Mouse (Mus musculus): ENCODE data around the gene Obsl1. TPM values are rescaled to one million over a fixed set of nuclear protein-coding genes. Genes with fewer than 3 reads are reported as not detected.

The Obsl1 gene
- total and polyA plus RNA-seq, 2 experiments from 2014 or later = 23.9 to 52.4 TPM

- Histone ChIP-seq H3K4me3 (ENCODE audit: low read length) (peak overlapping the region; percentile 76; the same call in 1 of the 2 replicates), H3K4me1 (ENCODE audit: insufficient read depth, low read length) (peaks cover 9% of the 10 kb centered on the region), H3K4me2 (ENCODE audit: low read depth, low read length) (peak overlapping the region; percentile 81), H3K27ac (no peak overlapping the region; the same call in 1 of the 2 replicates), H3K27me3 (ENCODE audit: insufficient read depth, low read length) (no peaks in the 10 kb centered on the region), H3K9ac (replicated peaks; ENCODE audit: low read length) (no peak overlapping the region), H3K9me3 (ENCODE audit: low read length) (no peaks in the 10 kb centered on the region), H3K36me3 (ENCODE audit: insufficient read depth, low read length) (no peaks in the 10 kb centered on the region; the same call in 1 of the 2 replicates)
- WGBS = 95% methylated on average over 13 of the region's 13 CpGs
- no peak for TF ChIP-seq CTCF (IDR thresholded peaks at IDR 0.05; ENCODE audit: low read depth)
- DNase-seq (ENCODE audit: low spot score) (no peak), ATAC-seq (no peak)
Measured at GRCm38 (mm10) chr1:75547351-75547750, 41.1 kb upstream of the Obsl1 start.

GRCm38 (mm10) chr1:75545965-75546956 is 40.0 kb upstream of the Obsl1 start, which contains the start of gene Slc4a3:
TSS of gene Slc4a3 (plus strand) at chr1:75546266.
- Histone ChIP-seq H3K36me3 (ENCODE audit: insufficient read depth, low read length) (no peaks in the 10 kb centered on the region), H3K4me3 (ENCODE audit: low read length) (peak within 1 kb of the TSS; percentile 76), H3K27me3 (ENCODE audit: insufficient read depth, low read length) (no peaks in the 10 kb centered on the region), H3K4me1 (ENCODE audit: insufficient read depth, low read length) (peaks cover 9% of the 10 kb centered on the region), H3K27ac (peak within 1 kb of the TSS; percentile 83), H3K9ac (replicated peaks; ENCODE audit: low read length) (peak within 1 kb of the TSS; percentile 95), H3K4me2 (ENCODE audit: low read depth, low read length) (peak within 1 kb of the TSS; percentile 81), H3K9me3 (ENCODE audit: low read length) (no peaks in the 10 kb centered on the region)
- ATAC-seq (peak; percentile 87), DNase-seq (ENCODE audit: low spot score) (peak; percentile 77)
- TF ChIP-seq CTCF (IDR thresholded peaks at IDR 0.05; ENCODE audit: low read depth) = peak; percentile 49
- 2% methylated on average over 48 of the region's 64 CpGs for WGBS

GRCm38 (mm10) chr1:75544351-75544750 is 38.1 kb upstream of the Obsl1 start:
- Histone ChIP-seq H3K4me1 (ENCODE audit: insufficient read depth, low read length) (peaks cover 9% of the 10 kb centered on the region), H3K4me2 (ENCODE audit: low read depth, low read length) (no peak overlapping the region), H3K27me3 (ENCODE audit: insufficient read depth, low read length) (no peaks in the 10 kb centered on the region), H3K9me3 (ENCODE audit: low read length) (no peaks in the 10 kb centered on the region), H3K27ac (no peak overlapping the region), H3K4me3 (ENCODE audit: low read length) (no peak overlapping the region), H3K9ac (replicated peaks; ENCODE audit: low read length) (no peak overlapping the region), H3K36me3 (ENCODE audit: insufficient read depth, low read length) (no peaks in the 10 kb centered on the region)
- no peak for ATAC-seq
- 89% methylated on average over 6 of the region's 6 CpGs for WGBS
- TF ChIP-seq CTCF (IDR thresholded peaks at IDR 0.05; ENCODE audit: low read depth) = no peak
- no peak for DNase-seq (ENCODE audit: low spot score)

DNA sequence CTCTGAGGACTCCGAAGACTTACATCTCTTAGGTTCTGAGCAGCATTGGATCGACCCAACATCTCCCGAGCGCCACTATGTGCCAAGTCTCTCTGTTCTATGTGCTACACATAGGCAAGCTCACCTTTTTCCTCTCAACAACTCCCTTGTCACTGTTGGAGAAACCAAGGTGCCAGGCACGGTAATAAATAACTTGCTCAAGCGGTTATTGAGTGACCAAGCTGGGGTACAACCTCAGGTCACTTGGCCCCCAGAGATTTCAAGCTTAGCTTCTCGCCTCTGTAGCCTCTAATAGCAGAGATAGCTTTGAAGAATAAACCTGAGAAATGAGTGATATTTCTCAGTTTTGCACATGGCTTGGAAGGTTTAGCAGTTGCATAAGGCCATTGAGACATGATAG is 35.2 kb upstream of the Obsl1 start:
- Histone ChIP-seq H3K9me3 (ENCODE audit: low read length) (no peaks in the 10 kb centered on the region), H3K27ac (no peak overlapping the region), H3K9ac (replicated peaks; ENCODE audit: low read length) (no peak overlapping the region), H3K4me2 (ENCODE audit: low read depth, low read length) (no peak overlapping the region), H3K36me3 (ENCODE audit: insufficient read depth, low read length) (peaks cover 6% of the 10 kb centered on the region; the same call in 1 of the 2 replicates), H3K4me3 (ENCODE audit: low read length) (no peak overlapping the region), H3K4me1 (ENCODE audit: insufficient read depth, low read length) (peaks cover under 1% of the 10 kb centered on the region; the same call in 1 of the 2 replicates), H3K27me3 (ENCODE audit: insufficient read depth, low read length) (no peaks in the 10 kb centered on the region)
- TF ChIP-seq CTCF (IDR thresholded peaks at IDR 0.05; ENCODE audit: low read depth) = no peak
- ATAC-seq (no peak), DNase-seq (ENCODE audit: low spot score) (no peak)
- WGBS = 93% methylated on average over 7 of the region's 7 CpGs

- H3K9ac ChIP-seq (replicated peaks; ENCODE audit: low read length) = no peak overlapping the region
- DNase-seq (ENCODE audit: low spot score) (no peak), ATAC-seq (no peak)
- H3K36me3 ChIP-seq (ENCODE audit: insufficient read depth, low read length) = peaks cover 25% of the 10 kb centered on the region; the same call in 1 of the 2 replicates
- no peak overlapping the region for H3K4me3 ChIP-seq (ENCODE audit: low read length)
- H3K27ac ChIP-seq = no peak overlapping the region
- no peaks in the 10 kb centered on the region for H3K27me3 ChIP-seq (ENCODE audit: insufficient read depth, low read length)
- no peak overlapping the region for H3K4me2 ChIP-seq (ENCODE audit: low read depth, low read length)
- no peak for TF ChIP-seq CTCF (IDR thresholded peaks at IDR 0.05; ENCODE audit: low read depth)
- WGBS = 80% methylated on average over 9 of the region's 9 CpGs
- no peaks in the 10 kb centered on the region for H3K9me3 ChIP-seq (ENCODE audit: low read length)
- no peaks in the 10 kb centered on the region for H3K4me1 ChIP-seq (ENCODE audit: insufficient read depth, low read length)
Measured at GRCm38 (mm10) chr1:75538597-75539190, 32.4 kb upstream of the Obsl1 start.

- H3K9me3 ChIP-seq (ENCODE audit: low read length) = no peaks in the 10 kb centered on the region
- no peak for TF ChIP-seq CTCF (IDR thresholded peaks at IDR 0.05; ENCODE audit: low read depth)
Measured at GRCm38 (mm10) chr1:75537587-75537986, 31.3 kb upstream of the Obsl1 start.

More at GRCm38 (mm10) chr1:75537587-75537986, 31.3 kb upstream of the Obsl1 start:
- H3K9ac ChIP-seq (replicated peaks; ENCODE audit: low read length) = no peak overlapping the region
- no peak overlapping the region for H3K27ac ChIP-seq
- H3K4me2 ChIP-seq (ENCODE audit: low read depth, low read length) = no peak overlapping the region
- no peak overlapping the region for H3K4me3 ChIP-seq (ENCODE audit: low read length)
- H3K27me3 ChIP-seq (ENCODE audit: insufficient read depth, low read length) = no peaks in the 10 kb centered on the region
- 80% methylated on average over 2 of the region's 2 CpGs for WGBS
- H3K36me3 ChIP-seq (ENCODE audit: insufficient read depth, low read length) = peaks cover 29% of the 10 kb centered on the region; the same call in 1 of the 2 replicates
- no peaks in the 10 kb centered on the region for H3K4me1 ChIP-seq (ENCODE audit: insufficient read depth, low read length)
- DNase-seq (ENCODE audit: low spot score) (no peak), ATAC-seq (no peak)
